Mouse (Mus musculus): ENCODE results near the gene Nbea.

Nbea gene

GRCm38 (mm10) chr3:55830226-55830625 is 353.3 kb downstream of the Nbea start:
- in situ Hi-C loops (cut with MboI, MseI), result no loop called here

- in situ Hi-C loops (cut with MboI, MseI), result no loop called here
Measured at GRCm38 (mm10) chr3:55828481-55829256, 354.8 kb downstream of the Nbea start.

GRCm38 (mm10) chr3:55824864-55825263 is 358.6 kb downstream of the Nbea start:
- in situ Hi-C loops (cut with MboI, MseI), result no loop called here

GRCm38 (mm10) chr3:55819598-55819997 is 363.9 kb downstream of the Nbea start:
- in situ Hi-C loops (cut with MboI, MseI), result no loop called here

- in situ Hi-C loops (cut with MboI, MseI), result no loop called here
Measured at GRCm38 (mm10) chr3:55818082-55818481, 365.4 kb downstream of the Nbea start.

- in situ Hi-C loops (cut with MboI, MseI), result no loop called here
Measured at GRCm38 (mm10) chr3:55816638-55817375, 366.7 kb downstream of the Nbea start.

- in situ Hi-C loops (cut with MboI, MseI), result no loop called here
Measured at GRCm38 (mm10) chr3:55816096-55816495, 367.4 kb downstream of the Nbea start.

GRCm38 (mm10) chr3:55814993-55815625 is 368.4 kb downstream of the Nbea start:
- in situ Hi-C loops (cut with MboI, MseI), result no loop called here

GRCm38 (mm10) chr3:55794768-55795167 is 388.7 kb downstream of the Nbea start:
- in situ Hi-C loops (cut with MboI, MseI), result loop anchor here (5.0 kb wide), 1 partner anchor 422 kb away; no protein-coding TSS in a partner anchor

GRCm38 (mm10) chr3:55793842-55794575 is 389.5 kb downstream of the Nbea start:
- in situ Hi-C loops (cut with MboI, MseI), result loop anchor here (5.0 kb wide), 1 partner anchor 422 kb away; no protein-coding TSS in a partner anchor

- in situ Hi-C loops (cut with MboI, MseI), result loop anchor here (5.0 kb wide), 1 partner anchor 420 kb away; no protein-coding TSS in a partner anchor
Measured at GRCm38 (mm10) chr3:55792251-55792650, 391.2 kb downstream of the Nbea start.

GRCm38 (mm10) chr3:55790609-55791008 is 392.9 kb downstream of the Nbea start:
- in situ Hi-C loops (cut with MboI, MseI), result loop anchor here (5.0 kb wide), 1 partner anchor 418 kb away; no protein-coding TSS in a partner anchor

GRCm38 (mm10) chr3:55789856-55790255 is 393.6 kb downstream of the Nbea start:
- in situ Hi-C loops (cut with MboI, MseI), result loop anchor here (5.0 kb wide), 1 partner anchor 418 kb away; no protein-coding TSS in a partner anchor

GRCm38 (mm10) chr3:55788621-55789201 is 394.8 kb downstream of the Nbea start:
- in situ Hi-C loops (cut with MboI, MseI), result no loop called here

- in situ Hi-C loops (cut with MboI, MseI), result no loop called here
Measured at GRCm38 (mm10) chr3:55788214-55788586, 395.3 kb downstream of the Nbea start.

GRCm38 (mm10) chr3:55787487-55788213 is 395.9 kb downstream of the Nbea start:
- in situ Hi-C loops (cut with MboI, MseI), result no loop called here

GRCm38 (mm10) chr3:55786835-55787486 is 396.5 kb downstream of the Nbea start:
- in situ Hi-C loops (cut with MboI, MseI), result no loop called here

GRCm38 (mm10) chr3:55785981-55786725 is 397.3 kb downstream of the Nbea start:
- in situ Hi-C loops (cut with MboI, MseI), result no loop called here

All from regulatory T cell (primary cell).